Comparison of ENCODE assay signal across 23 mouse cellular contexts in the genomic region with DNA sequence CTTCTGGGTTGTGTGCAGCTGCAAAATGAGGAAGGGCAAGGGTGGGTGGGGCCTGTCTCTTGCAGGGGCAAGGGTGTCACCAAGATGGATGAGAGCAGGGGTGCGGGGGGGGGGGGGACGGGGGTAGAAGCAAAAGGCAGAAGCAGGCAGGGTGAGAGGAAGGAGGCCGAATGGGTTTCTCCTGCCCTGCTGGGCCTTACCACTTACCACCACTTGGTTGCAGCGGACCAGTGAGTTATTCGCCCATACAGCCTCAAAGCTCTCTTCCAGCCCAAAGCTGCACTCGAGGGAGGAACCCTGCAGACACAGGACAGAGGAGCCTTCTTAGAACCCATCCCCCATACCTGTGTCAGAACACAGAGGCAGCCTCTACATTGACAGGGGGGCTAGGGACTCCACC. TPM values are rescaled to one million over a fixed set of nuclear protein-coding genes. Genes with fewer than 3 reads are reported as not detected.
A peak's percentile ranks its signal among the peaks of the same experiment; 100 is the strongest.
DNase-seq lines count a peak whose midpoint lies in the region; ATAC-seq and TF ChIP-seq lines count a peak whose summit lies in the region.
"Had no signal": no experiment of that assay in that cellular context is flagged by ENCODE, and none has a peak within 500 bp of the region (broad histone marks: within the 10 kb centered on the region; RNA-seq: fewer than 3 reads in every experiment).

No protein-coding gene starts in this region.

- no peaks in the 10 kb centered on the region for H3K36me3 ChIP-seq in splenic B cell, adult 2 months (ENCODE audit: control insufficient read depth, insufficient read depth, low read length, poor library complexity, severe bottlenecking)
- H3K36me3 ChIP-seq: G1E; hindbrain, embryonic 12.5 days; midbrain, embryonic 10.5 days had no signal

- DNase-seq in gastrocnemius, adult 2 months, result no peak
- no peak for DNase-seq in gastrocnemius, postnatal 4 days (ENCODE audit: low spot score in 2 of 2)
- DNase-seq in A20 (ENCODE audit: low read depth, low spot score) (peak; percentile 56), adipocyte (ENCODE audit: low spot score) (no peak)
- DNase-seq in splenic B cell, adult 2 months (ENCODE audit: low read depth, low spot score), result peak; percentile 65
- no peak for DNase-seq in left cerebral cortex, postnatal 14 days (ENCODE audit: low spot score in 2 of 2)
- DNase-seq in retina, postnatal 1 day, result no peak
- DNase-seq: adrenal gland, postnatal 14 days; cerebellum, postnatal 10 days; gastrocnemius, postnatal 36 days; kidney, postnatal 10 days had no signal

- peak overlapping the region; percentile 70 for H3K27ac ChIP-seq in gastrocnemius, adult 2 months
- H3K27ac ChIP-seq: hindbrain, embryonic 12.5 days; lung, embryonic 15.5 days; midbrain, embryonic 10.5 days had no signal

- ATAC-seq in granulocyte monocyte progenitor cell, adult 5-6 weeks (replicated peaks; ENCODE audit: poor library complexity, severe bottlenecking), result peak; percentile 40
- ATAC-seq: intestine, embryonic 16.5 days had no signal

- intact Hi-C loops in gastrocnemius, adult 2 months (cut with DNase I), result loop anchor here (2.0 kb wide), 1 partner anchor 17 kb away; no protein-coding TSS in a partner anchor
- intact Hi-C loops in left cerebral cortex, postnatal 14 days (cut with DNase I), result no loop called here

- H3K4me3 ChIP-seq in gastrocnemius, adult 2 months, result no peak overlapping the region
- H3K4me3 ChIP-seq: embryonic facial prominence, embryonic 10.5 days; erythroblast, embryonic 14.5 days; heart, embryonic 12.5 days; hindbrain, embryonic 12.5 days; lung, embryonic 15.5 days; midbrain, embryonic 10.5 days; myocyte had no signal

- H3K27me3 ChIP-seq in splenic B cell, adult 2 months (ENCODE audit: control insufficient read depth, insufficient read depth, low read length, poor library complexity, severe bottlenecking), result no peaks in the 10 kb centered on the region
- H3K27me3 ChIP-seq: heart, embryonic 12.5 days; lung, embryonic 15.5 days had no signal

- TF ChIP-seq CTCF in gastrocnemius, adult 2 months (IDR thresholded peaks at IDR 0.05), result no peak

RNA-seq across cellular contexts. Expression of a gene that starts 24.9 kb away (rescaled TPM):
- 10 to 100 TPM; 14.7 to 26.7 TPM for total RNA-seq in gastrocnemius, adult 2 months (2021)
- 100 to 1,000 TPM; 125 to 133 TPM for total RNA-seq in gastrocnemius, postnatal 4 days (2021)
- 29.1 and 38.2 TPM in 2 replicates for total RNA-seq in granulocyte monocyte progenitor cell, adult 5-6 weeks (2014; fragmentation: Nextera tagmentation)
- total RNA-seq in granulocyte monocyte progenitor cell, adult 5-6 weeks (2017), result 43.3 and 46.6 TPM in 2 replicates
- total RNA-seq in left cerebral cortex, postnatal 14 days (2021), result 100 to 1,000 TPM; 156 to 174 TPM

RNA-seq across cellular contexts. Expression of a gene that starts 25.2 kb away (rescaled TPM):
- not detected for total RNA-seq in gastrocnemius, adult 2 months (2021)
- total RNA-seq in gastrocnemius, postnatal 4 days (2021), result not detected
- total RNA-seq in granulocyte monocyte progenitor cell, adult 5-6 weeks (2014; fragmentation: Nextera tagmentation), result not detected in 2 replicates
- not detected in 2 replicates for total RNA-seq in granulocyte monocyte progenitor cell, adult 5-6 weeks (2017)
- not detected for total RNA-seq in left cerebral cortex, postnatal 14 days (2021)
- total RNA-seq: adrenal gland, postnatal 14 days; G1E; gastrocnemius, postnatal 36 days; layer of hippocampus, adult 8-10 months; left cerebral cortex, adult 8-10 months had no signal

RNA-seq across cellular contexts. Expression of a gene that starts 38.4 kb away (rescaled TPM):
- total RNA-seq in gastrocnemius, adult 2 months (2021), result under 1 TPM in 1 of 2 experiments, not detected in 1; 0.06 TPM
- total RNA-seq in gastrocnemius, postnatal 4 days (2021), result under 1 TPM; 0.62 to 0.93 TPM
- total RNA-seq in granulocyte monocyte progenitor cell, adult 5-6 weeks (2014; fragmentation: Nextera tagmentation), result not detected in 2 replicates
- total RNA-seq in granulocyte monocyte progenitor cell, adult 5-6 weeks (2017), result not detected in 2 replicates
- under 1 TPM; 0.25 to 0.64 TPM for total RNA-seq in left cerebral cortex, postnatal 14 days (2021)
- total RNA-seq: gastrocnemius, postnatal 36 days had no signal

Comparison
In these comparisons a context has a peak if more than half of its experiments do, and no peak if none do; other contexts are left out.
1. DNase-seq: peak in A20 (single experiment) and splenic B cell, adult 2 months (single experiment); none in gastrocnemius, adult 2 months (single experiment), gastrocnemius, postnatal 4 days (0 of 2), left cerebral cortex, postnatal 14 days (0 of 2), retina, postnatal 1 day (single experiment) and adipocyte (single experiment).